Mouse (Mus musculus) hindbrain, embryonic 14.5 days (tissue): ENCODE results near the gene Ambra1. TPM values are rescaled to one million over a fixed set of nuclear protein-coding genes. Genes with fewer than 3 reads are reported as not detected.

Experiments used
- ATAC-seq: fragments of 200-750 bp; cut with Nextera tagmentation; 2 replicates; pipeline ENCODE4 v1.8.0; 2017; ENCODE audit warnings: moderate number of reproducible peaks, mild to moderate bottlenecking, moderate TSS enrichment, moderate library complexity; ENCODE audit not compliant: low FRiP score
- DNase-seq: peaks from one replicate; pipeline ENCODE4 v3.0.0-alpha.2; 2015; ENCODE audit warnings: low spot score
- H3K27ac ChIP-seq: fragments of 300-500 bp; sonication (generic); 2 replicates; pipeline ENCODE4 v1.5.1; 2014; ENCODE audit warnings: mild to moderate bottlenecking, moderate library complexity
- H3K27me3 ChIP-seq: fragments of 300-500 bp; sonication (generic); 2 replicates; pipeline ENCODE4 v1.6.1; 2014; ENCODE audit warnings: mild to moderate bottlenecking, low read length, mixed read lengths; ENCODE audit not compliant: control insufficient read depth, insufficient read depth
- H3K36me3 ChIP-seq: fragments of 300-500 bp; sonication (generic); replicated peaks from 2 replicates; pipeline ENCODE4 v1.6.1; 2014; ENCODE audit not compliant: control insufficient read depth, insufficient read depth
- H3K4me1 ChIP-seq: fragments of 300-500 bp; sonication (generic); replicated peaks from 2 replicates; pipeline ENCODE4 v1.6.1; 2014; ENCODE audit warnings: antibody characterized with exemption, low read length, mixed read lengths; ENCODE audit not compliant: control insufficient read depth, insufficient read depth
- H3K4me2 ChIP-seq: fragments of 300-500 bp; sonication (generic); replicated peaks from 2 replicates; pipeline ENCODE4 v1.6.1; 2014; ENCODE audit warnings: mild to moderate bottlenecking, moderate library complexity
- H3K4me3 ChIP-seq: fragments of 300-500 bp; sonication (generic); replicated peaks from 2 replicates; pipeline ENCODE4 v1.5.1; 2014; ENCODE audit warnings: mild to moderate bottlenecking, low read length
- H3K9ac ChIP-seq: fragments of 300-500 bp; sonication (generic); 2 replicates; pipeline ENCODE4 v1.6.1; 2014
- H3K9me3 ChIP-seq: fragments of 300-500 bp; sonication (generic); 2 replicates; pipeline ENCODE4 v1.6.1; 2016; ENCODE audit warnings: low read length; ENCODE audit not compliant: control insufficient read depth
- WGBS: fragments of 180-500 bp; shearing (Covaris S2); extraction: QIAGEN DNeasy Blood & Tissue Kit; methylation state at CpG from one replicate; pipeline ENCODE4 v1.1.7; 2014; 5-methylcytosine and 5-hydroxymethylcytosine counted together
- microRNA-seq: library from miRNA; unstranded; fragments of <30 nt; microRNA quantifications from one replicate; pipeline ENCODE4, GENCODE M21; 2016
- polyA plus RNA-seq: library from polyadenylated mRNA; unstranded; fragments of >200 nt; fragmentation: Nextera tagmentation; extraction: Ambion mirVana; gene quantifications from 2 replicates; pipeline ENCODE4 v1.2.1, GENCODE M21; 2014

The Ambra1 gene
- polyA plus RNA-seq, 1 experiment from 2014 or later = 22.2 TPM

GRCm38 (mm10) chr2:91963443-91963932, 233.6 kb downstream of the Ambra1 start:
- ATAC-seq (peak; percentile 90), DNase-seq (peak; percentile 94)

GRCm38 (mm10) chr2:91964610-91965204, 234.8 kb downstream of the Ambra1 start:
- H3K4me1 ChIP-seq = peaks cover 14% of the 10 kb centered on the region
- no peak overlapping the region for H3K27ac ChIP-seq
- no peak for DNase-seq
- no peaks in the 10 kb centered on the region for H3K27me3 ChIP-seq
- H3K9ac ChIP-seq = no peak overlapping the region
- ATAC-seq = no peak
- H3K4me2 ChIP-seq = no peak overlapping the region; the same call in 1 of the 2 replicates
- no peaks in the 10 kb centered on the region for H3K36me3 ChIP-seq
- no peak overlapping the region for H3K4me3 ChIP-seq
- 80% methylated on average over 3 of the region's 3 CpGs for WGBS
- H3K9me3 ChIP-seq = no peaks in the 10 kb centered on the region

More at GRCm38 (mm10) chr2:91963443-91963932, 233.6 kb downstream of the Ambra1 start:
- no peaks in the 10 kb centered on the region for H3K9me3 ChIP-seq
- no peaks in the 10 kb centered on the region for H3K36me3 ChIP-seq
- H3K9ac ChIP-seq = peak overlapping the region; percentile 93
- peak overlapping the region; percentile 88 for H3K4me2 ChIP-seq
- no peaks in the 10 kb centered on the region for H3K27me3 ChIP-seq
- H3K4me3 ChIP-seq = peak overlapping the region; percentile 90
- under 1% methylated on average over 37 of the region's 57 CpGs for WGBS
- H3K27ac ChIP-seq = peak overlapping the region; percentile 77
- peaks cover 14% of the 10 kb centered on the region for H3K4me1 ChIP-seq

DNA sequence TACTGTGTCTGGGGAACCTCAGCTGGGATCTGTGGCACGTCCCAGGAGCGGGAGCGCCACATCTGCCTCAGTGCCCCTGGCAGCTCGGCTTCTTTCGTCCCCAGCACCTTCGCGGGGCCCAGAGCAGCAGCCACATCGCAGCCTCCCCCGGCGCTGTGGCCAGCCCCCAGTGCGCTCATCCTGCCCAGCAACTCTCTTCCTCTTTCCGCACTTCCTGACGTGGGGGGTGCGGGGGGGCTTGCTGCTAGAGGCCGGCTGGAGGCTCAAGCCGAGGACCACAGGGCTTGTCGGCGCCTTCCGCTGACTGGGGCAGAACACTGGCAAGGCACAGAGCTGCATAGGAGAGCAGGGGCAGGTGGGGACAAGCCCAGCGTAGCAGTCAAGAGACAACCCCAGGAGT, 235.5 kb downstream of the Ambra1 start:
- Histone ChIP-seq H3K4me1 (peaks cover 14% of the 10 kb centered on the region), H3K4me3 (0 out of 2 replicates have a peak overlapping the region, but pooled peaks have one; percentile 12), H3K27me3 (no peaks in the 10 kb centered on the region), H3K4me2 (no peak overlapping the region; the same call in 1 of the 2 replicates), H3K36me3 (no peaks in the 10 kb centered on the region), H3K27ac (no peak overlapping the region), H3K9ac (no peak overlapping the region), H3K9me3 (no peaks in the 10 kb centered on the region)
- 21% methylated on average over 20 of the region's 20 CpGs for WGBS
- ATAC-seq (no peak), DNase-seq (no peak)

DNA sequence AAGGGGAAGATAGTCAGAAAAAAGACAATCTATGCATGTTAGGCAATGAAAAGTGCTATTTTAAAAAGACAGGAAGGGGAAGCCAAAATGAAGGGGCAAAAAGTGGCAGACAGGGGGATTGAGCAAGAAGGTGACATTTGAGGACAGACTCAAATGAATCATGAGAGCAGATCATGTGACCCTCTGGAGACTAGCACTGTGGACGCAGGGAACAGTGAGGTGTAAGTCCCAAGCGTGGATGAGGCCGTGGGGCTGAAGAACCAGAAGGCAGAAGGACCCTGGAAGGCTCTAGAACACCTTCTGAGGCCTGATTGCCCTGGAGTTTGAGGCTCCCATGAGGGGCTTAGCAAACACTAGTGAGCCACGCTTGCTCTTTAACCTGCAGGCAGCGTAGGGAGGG, 236.4 kb downstream of the Ambra1 start:
- no peak overlapping the region for H3K27ac ChIP-seq
- H3K4me3 ChIP-seq = no peak overlapping the region
- ATAC-seq (no peak), DNase-seq (no peak)
- no peaks in the 10 kb centered on the region for H3K27me3 ChIP-seq
- no peaks in the 10 kb centered on the region for H3K36me3 ChIP-seq
- H3K9ac ChIP-seq = no peak overlapping the region
- WGBS = 89% methylated on average over 5 of the region's 5 CpGs
- peaks cover 18% of the 10 kb centered on the region for H3K4me1 ChIP-seq
- H3K4me2 ChIP-seq = no peak overlapping the region
- no peaks in the 10 kb centered on the region for H3K9me3 ChIP-seq

GRCm38 (mm10) chr2:91967962-91968361, 238.0 kb downstream of the Ambra1 start:
- Histone ChIP-seq H3K4me1 (peaks cover 13% of the 10 kb centered on the region), H3K4me3 (no peak overlapping the region), H3K9me3 (no peaks in the 10 kb centered on the region), H3K36me3 (no peaks in the 10 kb centered on the region), H3K9ac (no peak overlapping the region), H3K27ac (no peak overlapping the region), H3K27me3 (no peaks in the 10 kb centered on the region), H3K4me2 (no peak overlapping the region)
- DNase-seq (no peak), ATAC-seq (no peak)
- WGBS = 64% methylated on average over 11 of the region's 11 CpGs

Small RNAs within 50 kb of the gene (microRNA-seq; reads per million reads assigned to microRNA genes)
- gene Mir6999 = not detected

Other genes starting within 250 kb of the Ambra1 start
- gene Ckap5, start 203.4 kb upstream of the Ambra1 start, polyA plus RNA-seq = 115 and 124 TPM in 2 replicates
- gene F2, start 93.7 kb upstream of the Ambra1 start, polyA plus RNA-seq = 0.09 and 0.12 TPM in 2 replicates
- gene Zfp408, start 80.3 kb upstream of the Ambra1 start, polyA plus RNA-seq = 4.8 and 8.5 TPM in 2 replicates
- gene Arhgap1, start 80.3 kb upstream of the Ambra1 start, polyA plus RNA-seq = 88.3 and 89.8 TPM in 2 replicates
- 36.7 and 43.4 TPM in 2 replicates for gene Atg13, start 19.6 kb upstream of the Ambra1 start, polyA plus RNA-seq
- 16.7 and 19.1 TPM in 2 replicates for gene Harbi1, start 19.3 kb upstream of the Ambra1 start, polyA plus RNA-seq
- gene Chrm4, start 197.1 kb downstream of the Ambra1 start, polyA plus RNA-seq = 0.52 and 0.67 TPM in 2 replicates
- gene Mdk, start 202.2 kb downstream of the Ambra1 start, polyA plus RNA-seq = 154 and 171 TPM in 2 replicates
- 0.39 TPM in 1 of 2 replicates, not detected in the other for gene Gm9821, start 215.6 kb downstream of the Ambra1 start, polyA plus RNA-seq
- gene Dgkz, start 245.7 kb downstream of the Ambra1 start, polyA plus RNA-seq = 39.0 and 42.6 TPM in 2 replicates